Mouse (Mus musculus): ENCODE data around the gene Ankrd11.
A peak's percentile ranks its signal among the peaks of the same experiment; 100 is the strongest.
"Not testable (repeated sequence)": the region's sequence is repeated elsewhere in the genome, so short reads cannot be mapped to it uniquely, and the experiment has no call there.

Ankrd11 gene

GRCm38 (mm10) chr8:123040110-123040650 is 1.9 kb downstream of the Ankrd11 start:
- DNase-seq (ENCODE audit: low spot score in 2 of 2), result no peak

GRCm38 (mm10) chr8:123039376-123040109 is 2.5 kb downstream of the Ankrd11 start:
- no peak for DNase-seq (ENCODE audit: low spot score in 2 of 2)

DNA sequence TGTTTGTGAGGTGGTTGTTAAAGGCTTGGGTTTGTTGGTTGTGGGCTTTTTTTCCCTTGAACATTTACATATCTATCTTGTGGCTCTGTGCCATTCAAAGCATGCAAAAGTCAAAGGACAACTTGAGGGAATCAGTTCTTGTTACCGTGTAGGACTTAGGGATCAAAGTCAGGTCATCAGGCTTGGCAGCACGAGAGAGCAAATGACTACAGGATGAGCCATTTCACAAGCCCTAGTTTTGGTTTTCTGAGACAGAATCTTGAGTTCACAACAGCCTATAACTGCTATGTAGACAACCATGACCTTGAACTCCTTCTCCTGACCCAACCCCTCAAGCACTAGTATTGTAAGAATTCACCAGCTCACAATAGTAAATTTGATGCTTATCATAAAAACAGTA is 3.7 kb downstream of the Ankrd11 start:
- no peak for DNase-seq (ENCODE audit: low spot score in 2 of 2)

DNA sequence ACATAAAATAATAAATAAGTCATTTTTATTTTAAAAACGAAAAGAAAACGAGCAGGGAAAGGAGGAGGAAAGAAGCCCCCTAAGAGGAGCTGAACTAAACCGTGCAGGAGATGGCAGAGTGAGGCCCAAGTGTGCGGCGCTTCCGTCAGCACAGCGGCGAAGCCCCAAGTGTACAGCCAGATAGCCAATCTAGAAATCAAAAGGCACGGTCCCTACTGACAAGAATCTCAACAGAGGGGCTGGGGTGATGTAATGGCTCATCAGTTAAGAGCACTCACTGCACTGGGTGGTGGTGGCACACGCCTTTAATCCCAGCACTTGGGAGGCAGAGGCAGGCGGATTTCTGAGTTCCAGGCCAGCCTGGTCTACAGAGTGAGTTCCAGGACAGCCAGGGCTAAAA is 4.6 kb downstream of the Ankrd11 start:
- DNase-seq (ENCODE audit: low spot score in 2 of 2), result no peak

DNA sequence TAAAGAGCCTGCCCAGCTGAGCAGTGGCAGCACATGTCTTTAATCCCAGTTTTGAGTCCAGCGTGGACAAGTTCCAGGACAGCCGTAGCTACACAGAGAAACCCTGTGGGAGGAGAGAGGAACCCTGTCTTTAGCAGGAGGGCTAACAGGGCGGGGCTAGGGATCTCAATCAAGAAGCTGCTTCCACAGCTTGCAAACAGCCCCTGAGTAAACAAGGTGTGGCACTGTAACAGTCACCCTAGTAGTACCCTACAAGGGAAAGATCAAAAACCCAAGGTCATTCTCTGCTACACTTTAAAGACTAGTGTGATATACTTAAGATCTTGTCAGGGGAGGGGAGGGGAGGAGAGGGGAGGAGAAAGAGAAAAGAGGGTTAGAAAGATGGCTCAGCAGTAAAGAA is 5.1 kb downstream of the Ankrd11 start:
- DNase-seq (ENCODE audit: low spot score in 2 of 2), result peak in 1 of 2 experiments; percentile 69

- DNase-seq (ENCODE audit: low spot score in 2 of 2), result peak in 1 of 2 experiments; percentile 58
Observed at GRCm38 (mm10) chr8:123034171-123034570, 7.9 kb downstream of the Ankrd11 start.

- DNase-seq (ENCODE audit: low spot score in 2 of 2), result no peak
Observed at GRCm38 (mm10) chr8:123033431-123033830, 8.6 kb downstream of the Ankrd11 start.

- DNase-seq (ENCODE audit: low spot score in 2 of 2), result peak in 1 of 2 experiments; percentile 27
Observed at GRCm38 (mm10) chr8:123032730-123033129, 9.3 kb downstream of the Ankrd11 start.

GRCm38 (mm10) chr8:123031321-123031978 is 10.6 kb downstream of the Ankrd11 start:
- no peak for DNase-seq (ENCODE audit: low spot score in 2 of 2)

DNA sequence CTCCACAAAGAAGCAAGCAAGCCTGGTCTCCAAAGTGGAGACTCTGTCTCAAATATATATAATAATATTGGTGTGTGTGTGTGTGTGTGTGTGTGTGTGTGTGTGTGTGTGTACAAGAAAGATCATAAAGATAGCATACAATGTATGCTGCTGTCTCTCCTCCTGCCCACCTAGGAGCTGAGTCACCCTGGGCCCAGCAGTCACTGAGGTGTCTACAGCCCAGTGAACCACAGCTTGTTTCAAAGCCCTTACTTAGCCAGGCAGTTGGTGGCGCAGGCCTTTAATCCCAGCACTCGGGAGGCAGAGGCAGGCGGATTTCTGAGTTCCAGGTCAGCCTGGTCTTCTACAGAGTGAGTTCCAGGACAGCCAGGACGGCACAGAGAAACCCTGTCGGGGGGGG is 12.0 kb downstream of the Ankrd11 start:
- DNase-seq (ENCODE audit: low spot score in 2 of 2), result not testable (repeated sequence)

DNA sequence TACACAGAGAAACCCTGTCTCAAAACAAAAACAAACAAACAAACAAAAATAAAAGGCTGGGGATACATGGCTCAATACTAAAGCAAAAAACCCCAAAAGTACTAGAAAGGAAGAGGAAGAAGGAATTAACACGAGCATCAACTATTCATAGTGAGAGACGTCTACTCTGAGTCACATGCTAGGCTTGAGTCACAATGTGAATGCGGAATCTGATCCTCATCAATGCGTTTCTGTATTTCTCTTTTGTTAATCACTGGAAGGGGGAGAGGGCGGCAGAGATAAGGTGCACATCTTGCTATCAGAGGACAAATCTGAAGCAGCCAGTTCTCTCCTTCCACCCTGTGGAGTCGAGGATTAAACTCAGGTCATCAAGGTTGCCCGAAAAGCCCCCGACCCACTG is 14.3 kb downstream of the Ankrd11 start:
- DNase-seq (ENCODE audit: low spot score in 2 of 2), result no peak

- DNase-seq (ENCODE audit: low spot score in 2 of 2), result no peak
Observed at GRCm38 (mm10) chr8:123025951-123026351, 16.1 kb downstream of the Ankrd11 start.

GRCm38 (mm10) chr8:123024226-123024625 is 17.9 kb downstream of the Ankrd11 start:
- DNase-seq (ENCODE audit: low spot score in 2 of 2), result no peak

GRCm38 (mm10) chr8:123022727-123023126 is 19.4 kb downstream of the Ankrd11 start:
- DNase-seq (ENCODE audit: low spot score in 2 of 2), result no peak

DNA sequence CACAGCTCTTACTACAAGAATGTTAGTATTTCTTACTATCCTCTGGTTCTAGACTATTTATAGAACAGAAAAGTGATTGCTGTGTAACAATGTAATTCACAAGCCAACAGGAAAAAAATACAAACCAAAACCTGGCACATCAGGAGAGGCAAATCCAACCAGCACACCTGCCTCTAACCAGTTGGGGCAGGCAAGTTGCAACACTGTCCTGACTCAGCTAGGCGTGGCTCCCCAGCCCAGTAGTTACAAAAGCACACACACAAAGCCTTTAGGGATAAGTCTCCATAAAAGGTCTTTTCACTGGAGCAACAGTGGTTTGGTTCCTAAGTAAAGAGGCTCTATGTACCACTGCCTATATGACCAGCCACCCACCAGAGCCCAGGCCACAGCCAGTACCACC is 20.8 kb downstream of the Ankrd11 start:
- no peak for DNase-seq (ENCODE audit: low spot score in 2 of 2)

GRCm38 (mm10) chr8:123020859-123021258 is 21.2 kb downstream of the Ankrd11 start:
- DNase-seq (ENCODE audit: low spot score in 2 of 2), result no peak

- DNase-seq (ENCODE audit: low spot score in 2 of 2), result no peak
Observed at GRCm38 (mm10) chr8:123020084-123020483, 22.0 kb downstream of the Ankrd11 start.

DNA sequence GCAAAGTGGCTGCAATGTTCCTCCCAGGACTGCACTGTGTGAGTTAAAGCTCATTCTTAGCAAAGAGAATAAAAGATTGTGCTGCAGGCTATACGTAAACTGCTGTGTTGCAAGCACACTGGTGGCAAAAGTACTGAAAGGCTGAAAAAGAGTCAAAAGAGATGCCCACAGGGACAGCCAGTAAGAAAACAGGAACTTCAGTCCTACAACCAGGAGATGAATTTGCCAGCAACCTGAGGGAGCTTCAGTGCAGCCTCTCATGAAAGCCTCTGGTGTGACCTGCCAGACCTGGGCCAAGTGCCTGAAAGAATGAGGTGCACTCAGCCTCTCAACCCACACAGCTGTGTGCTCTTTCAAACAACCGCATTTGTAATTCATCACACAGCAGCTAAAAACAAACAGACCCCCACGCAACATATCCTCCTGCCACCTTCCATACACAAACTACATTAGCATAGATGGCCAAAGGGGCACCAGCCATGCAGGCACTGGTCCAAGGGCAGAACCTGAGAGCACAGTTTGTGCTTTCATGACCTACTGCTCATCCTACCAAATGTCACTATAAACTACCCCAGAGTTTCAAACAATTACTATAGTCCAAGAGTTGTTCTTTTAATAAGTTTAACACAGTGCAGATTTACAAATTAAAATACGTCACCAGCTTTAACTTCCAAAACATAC is 23.5 kb downstream of the Ankrd11 start:
- no peak for DNase-seq (ENCODE audit: low spot score in 2 of 2)

DNA sequence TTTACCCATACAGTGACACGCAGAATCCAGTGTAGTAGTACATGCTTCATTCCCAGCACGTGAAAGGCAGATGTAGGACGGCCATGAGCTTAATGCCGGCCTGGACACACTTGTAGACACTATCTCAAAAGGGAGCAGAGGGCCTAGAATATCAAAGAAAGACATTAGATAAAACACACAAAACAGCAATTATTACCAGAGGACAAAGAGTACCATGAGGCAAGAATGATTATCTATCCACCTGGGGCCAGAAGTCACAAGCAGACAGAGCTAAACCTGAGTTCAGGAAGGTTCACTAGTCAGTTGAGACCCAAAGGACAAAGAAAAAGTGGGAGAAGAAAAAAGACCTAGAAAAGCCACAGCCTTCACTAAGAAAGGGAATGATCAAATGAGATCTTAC is 24.9 kb downstream of the Ankrd11 start:
- DNase-seq (ENCODE audit: low spot score in 2 of 2), result no peak

GRCm38 (mm10) chr8:123015074-123015473 is 27.0 kb downstream of the Ankrd11 start:
- no peak for DNase-seq (ENCODE audit: low spot score in 2 of 2)

- DNase-seq (ENCODE audit: low spot score in 2 of 2), result no peak
Observed at GRCm38 (mm10) chr8:123014429-123014828, 27.6 kb downstream of the Ankrd11 start.

GRCm38 (mm10) chr8:123011321-123011720 is 30.8 kb downstream of the Ankrd11 start:
- DNase-seq (ENCODE audit: low spot score in 2 of 2), result no peak

DNA sequence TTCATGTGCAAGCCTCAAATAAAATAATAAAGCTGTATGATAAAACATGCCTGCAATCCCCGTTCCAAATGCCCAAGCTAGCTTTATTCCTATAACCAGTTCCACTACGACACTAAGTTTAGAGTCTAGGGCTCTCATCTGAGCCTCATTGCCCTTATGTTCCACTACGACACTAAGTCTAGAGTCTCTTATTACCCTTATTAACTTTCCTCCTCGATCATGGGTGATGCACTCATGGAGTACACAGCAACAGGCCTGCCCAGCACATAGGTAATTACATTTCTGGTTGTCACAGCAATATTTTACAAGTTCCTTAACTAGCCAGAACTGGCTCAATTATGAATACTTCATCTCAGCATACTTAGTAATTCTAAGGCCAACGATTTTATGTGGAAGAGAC is 36.3 kb downstream of the Ankrd11 start:
- no peak for DNase-seq (ENCODE audit: low spot score in 2 of 2)

Data from spleen, postnatal 10 days (tissue).